Mouse (Mus musculus) right cerebral cortex, postnatal 36 days (tissue): ENCODE measurements around the gene 1700008P02Rik.
"Not testable (repeated sequence)": the region's sequence is repeated elsewhere in the genome, so short reads cannot be mapped to it uniquely, and the experiment has no call there.

Experiments
- DNase-seq, 2 experiments: peaks; one replicate each; pipeline ENCODE4 v3.0.0; 2022; ENCODE audit warnings: low spot score in 2 of 2, mixed read lengths in 1 of 2

Gene 1700008P02Rik

DNA sequence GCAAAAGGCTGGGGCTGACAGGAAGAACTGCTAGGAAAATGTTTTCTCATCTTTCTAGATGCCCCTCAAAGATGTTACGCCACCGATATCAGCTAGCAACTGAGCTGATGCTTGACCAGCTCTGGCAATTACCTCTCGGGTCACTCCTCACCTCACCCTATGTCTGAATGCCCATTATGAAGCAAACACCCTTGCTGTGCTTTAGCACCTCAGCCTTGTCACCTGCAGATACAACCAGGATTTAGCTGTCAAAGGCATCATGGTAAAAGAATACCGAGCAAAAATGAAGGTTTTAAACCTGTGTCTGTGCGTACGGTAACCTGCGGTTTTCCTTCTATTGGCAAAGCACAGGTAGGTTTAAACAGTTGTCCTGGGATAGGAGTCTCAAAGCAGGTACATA is at the start of gene 1700008P02Rik:
TSS of gene 1700008P02Rik (minus strand) at position 101 of the 400 bp plus-strand sequence.
- DNase-seq: no peak

DNA sequence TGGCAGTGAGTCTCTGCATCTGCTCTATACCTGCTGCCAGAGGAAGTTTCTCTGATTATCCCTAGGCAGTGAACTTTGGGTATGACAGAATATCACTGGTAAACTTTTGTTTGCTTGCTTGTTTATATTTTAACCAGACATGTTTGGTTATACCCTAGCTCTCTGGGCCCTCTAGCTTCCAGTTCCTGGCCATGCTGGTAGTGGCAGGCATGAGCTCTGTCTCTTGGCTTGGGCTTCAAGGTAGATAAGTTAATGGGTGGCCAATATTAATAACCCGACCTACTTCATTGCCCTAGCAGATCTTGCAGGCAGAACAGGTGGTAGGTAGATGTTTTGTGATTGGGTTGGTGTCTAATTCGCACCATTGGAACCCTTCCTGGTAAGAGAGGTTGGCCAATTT is 29.2 kb upstream of the 1700008P02Rik start:
- DNase-seq: no peak

DNA sequence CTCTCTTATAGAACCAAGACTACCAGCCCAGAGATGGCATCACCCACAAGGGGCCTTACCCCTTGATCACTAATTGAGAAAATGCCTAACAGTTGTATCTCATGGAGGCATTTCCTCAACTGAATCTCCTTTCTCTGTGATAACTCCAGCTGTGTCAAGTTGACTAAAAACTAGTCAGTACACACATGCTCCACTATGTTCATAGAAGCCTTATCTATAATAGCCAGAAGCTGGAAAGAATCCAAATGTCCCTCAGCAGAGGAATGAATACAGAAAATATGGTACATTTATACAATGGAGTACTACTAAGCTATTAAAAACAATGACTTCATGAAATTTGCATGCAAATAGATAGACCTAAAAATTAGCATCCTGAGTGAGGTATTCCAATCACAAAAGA is 17.9 kb upstream of the 1700008P02Rik start:
- not testable (repeated sequence) for DNase-seq

DNA sequence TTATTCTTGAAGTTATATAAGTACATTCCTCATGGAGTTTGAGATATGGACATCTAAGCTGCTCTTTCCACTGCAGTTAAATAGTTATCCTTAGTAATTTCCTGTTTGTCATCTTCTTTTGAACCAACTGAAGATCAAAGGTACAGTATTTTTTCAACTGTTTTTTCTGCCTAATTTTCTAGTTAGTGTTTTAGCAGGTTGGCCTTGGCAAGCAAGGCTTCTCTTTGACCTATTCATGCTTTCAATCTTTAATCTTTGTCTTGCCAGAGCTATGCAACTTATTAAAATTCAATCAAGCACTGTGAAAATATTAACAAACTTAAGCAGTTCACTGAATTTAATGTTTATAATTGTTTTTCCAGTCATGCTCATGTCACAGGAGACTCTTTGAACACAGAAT is 14.0 kb upstream of the 1700008P02Rik start:
- no peak for DNase-seq

DNA sequence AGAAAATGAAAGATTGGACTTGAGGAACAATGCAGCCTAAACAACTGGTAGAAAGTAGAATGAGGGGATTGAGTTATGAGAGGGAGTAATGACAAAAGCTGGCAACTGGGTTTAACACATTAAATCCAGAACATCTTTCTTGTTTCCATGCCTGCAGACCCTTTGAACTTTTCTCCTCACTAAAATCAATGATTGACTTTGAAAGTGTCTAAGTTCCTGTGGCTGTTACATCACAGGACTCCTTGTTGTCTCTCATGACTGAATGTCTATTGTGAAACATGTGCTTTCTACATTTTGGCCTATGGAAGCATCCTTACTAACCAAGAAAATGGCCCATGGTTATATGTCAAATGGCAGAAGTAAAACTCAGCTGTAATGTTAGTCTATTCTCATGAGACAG is 2.4 kb downstream of the 1700008P02Rik start:
- no peak for DNase-seq
